Mouse (Mus musculus): ENCODE results near the gene Rapgef2. TPM values are rescaled to one million over a fixed set of nuclear protein-coding genes. Genes with fewer than 3 reads are reported as not detected.

Gene Rapgef2
- polyA plus RNA-seq (2017; shearing (Covaris generic)), result 3.1 TPM

GRCm38 (mm10) chr3:79286376-79287107 lies at the start of gene Rapgef2:
Gene Rapgef2, minus strand, starts transcription at chr3:79286517.

Other genes starting within 250 kb of the Rapgef2 start
- gene Gm17359, start 50.1 kb upstream of the Rapgef2 start, polyA plus RNA-seq (2017; shearing (Covaris generic)), result not detected

All from CD4-positive, CD25-positive, alpha-beta regulatory T cell, adult 9 weeks (primary cell).